In the genomic region with DNA sequence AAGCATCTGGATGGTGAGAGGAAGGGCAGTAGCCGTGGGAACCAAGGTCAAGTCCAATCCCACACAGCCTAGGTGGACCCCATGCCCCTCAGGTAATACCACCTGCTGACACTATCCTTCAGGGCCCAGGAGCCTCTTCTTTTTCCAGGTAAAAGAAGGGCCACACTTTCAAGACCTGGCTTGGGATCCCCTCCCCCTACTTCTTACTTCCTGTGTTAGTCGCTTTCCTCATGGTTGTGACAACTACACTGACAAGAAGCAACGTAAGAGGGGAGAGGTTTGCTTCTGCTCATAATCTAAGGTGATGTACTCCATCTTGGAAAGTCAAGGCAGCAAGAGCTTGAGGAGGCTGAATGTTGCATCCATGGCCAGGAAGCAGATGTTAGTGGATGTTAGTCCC, we compare ENCODE assay signal across 22 mouse cellular contexts. TPM values are rescaled to one million over a fixed set of nuclear protein-coding genes. Genes with fewer than 3 reads are reported as not detected.
DNase-seq lines count a peak whose midpoint lies in the region; TF ChIP-seq lines count a peak whose summit lies in the region.
"Had no signal": no experiment of that assay in that cellular context is flagged by ENCODE, and none has a peak within 500 bp of the region (broad histone marks: within the 10 kb centered on the region; RNA-seq: fewer than 3 reads in every experiment).

No protein-coding gene starts in this region.

- no peak for TF ChIP-seq POLR2A in heart, adult 2 months (IDR thresholded peaks at IDR 0.05; ENCODE audit: insufficient read depth, low read depth, low read length)
- no peak for TF ChIP-seq POLR2A in thymus, adult 2 months (IDR thresholded peaks at IDR 0.05; ENCODE audit: control insufficient read depth, extremely low read depth, insufficient read depth, low read length, poor library complexity)

- WGBS in heart, adult 2 months: 48% methylated on average over 3 of the region's 3 CpGs
- 54% methylated on average over 3 of the region's 3 CpGs for WGBS in thymus, adult 2 months

- no peak overlapping the region for H3K4me3 ChIP-seq in heart, adult 2 months
- H3K4me3 ChIP-seq in thymus, adult 2 months (ENCODE audit: control insufficient read depth, insufficient read depth, low read length): no peak overlapping the region
- H3K4me3 ChIP-seq: embryonic facial prominence, embryonic 12.5 days; embryonic facial prominence, embryonic 15.5 days; forebrain, embryonic 15.5 days; heart, embryonic 13.5 days had no signal

- H3K4me1 ChIP-seq in heart, adult 2 months (ENCODE audit: control insufficient read depth, insufficient read depth, low read length): no peaks in the 10 kb centered on the region
- H3K4me1 ChIP-seq in thymus, adult 2 months (replicated peaks; ENCODE audit: control insufficient read depth, insufficient read depth, low read length): peaks cover 15% of the 10 kb centered on the region
- H3K4me1 ChIP-seq: forebrain, embryonic 15.5 days; heart, embryonic 13.5 days had no signal

- TF ChIP-seq EP300 in heart, adult 2 months (IDR thresholded peaks at IDR 0.05; ENCODE audit: insufficient read depth, low read depth, low read length): no peak

- H3K9ac ChIP-seq in heart, adult 2 months (ENCODE audit: low read depth, low read length): no peak overlapping the region
- H3K9ac ChIP-seq: embryonic facial prominence, embryonic 12.5 days; embryonic facial prominence, embryonic 15.5 days; forebrain, embryonic 15.5 days; heart, embryonic 13.5 days; hindbrain, embryonic 14.5 days had no signal

- H3K27me3 ChIP-seq in heart, adult 2 months (ENCODE audit: control insufficient read depth, insufficient read depth, low read length): no peaks in the 10 kb centered on the region
- H3K27me3 ChIP-seq in thymus, adult 2 months (ENCODE audit: control insufficient read depth, insufficient read depth, low read length): no peaks in the 10 kb centered on the region
- H3K27me3 ChIP-seq: embryonic facial prominence, embryonic 12.5 days; embryonic facial prominence, embryonic 15.5 days; forebrain, embryonic 15.5 days; heart, embryonic 13.5 days had no signal

- peak; percentile 76 for DNase-seq in heart, adult 11 months
- no peak for DNase-seq in heart, adult 2 months
- DNase-seq in thymus, adult 2 months: peak; percentile 11
- DNase-seq in thymus, adult 18-20 months: no peak
- peak; percentile 20 for DNase-seq in CD4-positive helper T cell, adult 2 months (ENCODE audit: low read depth, low spot score)
- DNase-seq in induced T-regulatory cell, adult 2 months (ENCODE audit: low read depth): peak; percentile 31
- DNase-seq in cerebellum, postnatal 25 days: no peak
- no peak for DNase-seq in left cerebral cortex, adult 8-10 months (ENCODE audit: low spot score in 2 of 2)
- DNase-seq: adrenal gland, adult 8-10 months; adrenal gland, postnatal 36 days; cerebellum, adult 18-20 months; cerebellum, adult 9-10 months; cerebellum, postnatal 14 days; gastrocnemius, postnatal 25 days; heart, postnatal 14 days; heart, postnatal 4 days had no signal

- no peak overlapping the region for H3K27ac ChIP-seq in heart, adult 2 months
- H3K27ac ChIP-seq in thymus, adult 2 months (ENCODE audit: control insufficient read depth, insufficient read depth, low read length): peak overlapping the region; percentile 49; the same call in 1 of the 2 replicates
- H3K27ac ChIP-seq: embryonic facial prominence, embryonic 12.5 days; embryonic facial prominence, embryonic 15.5 days; forebrain, embryonic 15.5 days; heart, embryonic 13.5 days; hindbrain, embryonic 14.5 days; hindbrain, postnatal 0 days had no signal

- H3K36me3 ChIP-seq in heart, adult 2 months (ENCODE audit: control insufficient read depth, insufficient read depth, low read length): no peaks in the 10 kb centered on the region
- no peaks in the 10 kb centered on the region for H3K36me3 ChIP-seq in thymus, adult 2 months (ENCODE audit: control insufficient read depth, insufficient read depth, low read length)
- H3K36me3 ChIP-seq: embryonic facial prominence, embryonic 12.5 days; embryonic facial prominence, embryonic 15.5 days; forebrain, embryonic 15.5 days; heart, embryonic 13.5 days had no signal

- intact Hi-C loops in heart, adult 2 months (cut with DNase I): no loop called here

- no peak for TF ChIP-seq CTCF in heart, adult 2 months (IDR thresholded peaks at IDR 0.05)
- TF ChIP-seq CTCF in thymus, adult 2 months (IDR thresholded peaks at IDR 0.05; ENCODE audit: borderline replicate concordance, control insufficient read depth, extremely low read depth, insufficient read depth, low read length, poor library complexity): no peak

- no peaks in the 10 kb centered on the region for H3K79me2 ChIP-seq in heart, adult 2 months (replicated peaks; ENCODE audit: control insufficient read depth, insufficient read depth, low read length)

RNA-seq across cellular contexts. Expression of gene Rpl10-ps3, which starts 15.6 kb away (rescaled TPM):
- total RNA-seq in heart, adult 2 months (2021): 100 to 1,000 TPM; 477 to 494 TPM
- 69.3 and 113 TPM in 2 replicates for polyA plus RNA-seq in heart, adult 2 months (2012; rRNA removed)
- 71.6 and 86.8 TPM in 2 replicates for polyA plus RNA-seq in thymus, adult 2 months (2012; rRNA removed)
- 100 to 1,000 TPM; 353 to 500 (median 419) TPM for total RNA-seq in left cerebral cortex, adult 8-10 months (2022)

Comparison
In these comparisons a context has a peak if more than half of its experiments do, and no peak if none do; other contexts are left out.
1. DNase-seq: peak in heart, adult 11 months (single experiment), thymus, adult 2 months (single experiment), CD4-positive helper T cell, adult 2 months (single experiment) and induced T-regulatory cell, adult 2 months (single experiment); none in heart, adult 2 months (0 of 2), thymus, adult 18-20 months (0 of 2), cerebellum, postnatal 25 days (0 of 2) and left cerebral cortex, adult 8-10 months (0 of 2).